Mouse (Mus musculus): ENCODE measurements at regions not wholly inside any gene's neighbourhood (a gene's known extent, or its start where the extent isn't known, plus 50 kb on each side); places are given as distances from the start of the nearest gene placed in this dataset.

GRCm38 (mm10) chr5:67541867-67542266 lies 65.8 kb upstream of the Shisa3 start:
- no peaks in the 10 kb centered on the region for H3K9me3 ChIP-seq (replicated peaks)
- H3K27me3 ChIP-seq (replicated peaks): no peaks in the 10 kb centered on the region
- H3K4me1 ChIP-seq: no peaks in the 10 kb centered on the region
- H3K4me2 ChIP-seq: no peak overlapping the region
- ATAC-seq: no peak
- H3K36me3 ChIP-seq: no peaks in the 10 kb centered on the region
- 44% methylated on average over 3 of the region's 3 CpGs for WGBS (ENCODE audit: insufficient replicate concordance)
- no peak overlapping the region for H3K27ac ChIP-seq
- H3K9ac ChIP-seq: no peak overlapping the region
- H3K4me3 ChIP-seq: no peak overlapping the region

- no peaks in the 10 kb centered on the region for H3K9me3 ChIP-seq (replicated peaks)
- H3K4me3 ChIP-seq: no peak overlapping the region
- no peak overlapping the region for H3K27ac ChIP-seq
- no peak for ATAC-seq
- 73% methylated on average over 9 of the region's 9 CpGs for WGBS (ENCODE audit: insufficient replicate concordance)
- no peaks in the 10 kb centered on the region for H3K27me3 ChIP-seq (replicated peaks)
- H3K4me1 ChIP-seq: no peaks in the 10 kb centered on the region
- H3K4me2 ChIP-seq: no peak overlapping the region
- no peaks in the 10 kb centered on the region for H3K36me3 ChIP-seq
- no peak overlapping the region for H3K9ac ChIP-seq
Observed at GRCm38 (mm10) chr5:67544028-67544589, 63.6 kb upstream of the Shisa3 start.

GRCm38 (mm10) chr5:67550257-67550656 lies 57.4 kb upstream of the Shisa3 start:
- no peaks in the 10 kb centered on the region for H3K4me1 ChIP-seq
- H3K27me3 ChIP-seq (replicated peaks): no peaks in the 10 kb centered on the region
- H3K4me2 ChIP-seq: no peak overlapping the region
- H3K36me3 ChIP-seq: no peaks in the 10 kb centered on the region
- WGBS (ENCODE audit: insufficient replicate concordance): 63% methylated on average over 6 of the region's 6 CpGs
- H3K9me3 ChIP-seq (replicated peaks): no peaks in the 10 kb centered on the region
- no peak for ATAC-seq
- no peak overlapping the region for H3K4me3 ChIP-seq
- no peak overlapping the region for H3K9ac ChIP-seq
- no peak overlapping the region for H3K27ac ChIP-seq

- H3K4me2 ChIP-seq: no peak overlapping the region
- WGBS (ENCODE audit: insufficient replicate concordance): 79% methylated on average over 6 of the region's 6 CpGs
Observed at GRCm38 (mm10) chr5:67551668-67552390, 55.9 kb upstream of the Shisa3 start.

GRCm38 (mm10) chr5:67552865-67553264 lies 54.8 kb upstream of the Shisa3 start:
- no peak overlapping the region for H3K4me3 ChIP-seq
- no peaks in the 10 kb centered on the region for H3K27me3 ChIP-seq (replicated peaks)
- no peaks in the 10 kb centered on the region for H3K9me3 ChIP-seq (replicated peaks)
- 74% methylated on average over 2 of the region's 2 CpGs for WGBS (ENCODE audit: insufficient replicate concordance)
- H3K4me1 ChIP-seq: no peaks in the 10 kb centered on the region
- H3K27ac ChIP-seq: no peak overlapping the region
- no peaks in the 10 kb centered on the region for H3K36me3 ChIP-seq
- H3K4me2 ChIP-seq: no peak overlapping the region
- no peak overlapping the region for H3K9ac ChIP-seq
- ATAC-seq: no peak

More at GRCm38 (mm10) chr5:67551668-67552390, 55.9 kb upstream of the Shisa3 start:
- H3K27me3 ChIP-seq (replicated peaks): no peaks in the 10 kb centered on the region
- H3K4me3 ChIP-seq: no peak overlapping the region
- no peak for ATAC-seq
- no peaks in the 10 kb centered on the region for H3K36me3 ChIP-seq
- H3K9ac ChIP-seq: no peak overlapping the region
- H3K9me3 ChIP-seq (replicated peaks): no peaks in the 10 kb centered on the region
- H3K27ac ChIP-seq: no peak overlapping the region
- no peaks in the 10 kb centered on the region for H3K4me1 ChIP-seq

Measured in liver, embryonic 12.5 days (tissue).